Mouse (Mus musculus): ENCODE data around the gene Gabrg1. TPM values are rescaled to one million over a fixed set of nuclear protein-coding genes. Genes with fewer than 3 reads are reported as not detected.

The Gabrg1 gene
- not detected in 2 replicates for polyA plus RNA-seq (2012; rRNA removed)

- no peak for DNase-seq (ENCODE audit: low spot score)
Observed at GRCm38 (mm10) chr5:70842192-70843095, at the start of gene Gabrg1. Gene Gabrg1, minus strand, starts transcription at chr5:70842617.

GRCm38 (mm10) chr5:70884026-70884425 is 41.6 kb upstream of the Gabrg1 start:
- DNase-seq (ENCODE audit: low spot score): no peak

- DNase-seq (ENCODE audit: low spot score): no peak
Observed at GRCm38 (mm10) chr5:70870081-70870480, 27.7 kb upstream of the Gabrg1 start.

GRCm38 (mm10) chr5:70843096-70843734 is 798 bp upstream of the Gabrg1 start:
- no peak for DNase-seq (ENCODE audit: low spot score)

GRCm38 (mm10) chr5:70818681-70819080 is 23.7 kb downstream of the Gabrg1 start:
- no peak for DNase-seq (ENCODE audit: low spot score)

- no peak for DNase-seq (ENCODE audit: low spot score)
Observed at GRCm38 (mm10) chr5:70736156-70736555, 106.3 kb downstream of the Gabrg1 start.

- DNase-seq (ENCODE audit: low spot score): no peak
Observed at GRCm38 (mm10) chr5:70704361-70704760, 138.1 kb downstream of the Gabrg1 start.

Data from urinary bladder, adult 2 months (tissue).